Comparison of ENCODE assay signal across 29 mouse cellular contexts in the genomic region with DNA sequence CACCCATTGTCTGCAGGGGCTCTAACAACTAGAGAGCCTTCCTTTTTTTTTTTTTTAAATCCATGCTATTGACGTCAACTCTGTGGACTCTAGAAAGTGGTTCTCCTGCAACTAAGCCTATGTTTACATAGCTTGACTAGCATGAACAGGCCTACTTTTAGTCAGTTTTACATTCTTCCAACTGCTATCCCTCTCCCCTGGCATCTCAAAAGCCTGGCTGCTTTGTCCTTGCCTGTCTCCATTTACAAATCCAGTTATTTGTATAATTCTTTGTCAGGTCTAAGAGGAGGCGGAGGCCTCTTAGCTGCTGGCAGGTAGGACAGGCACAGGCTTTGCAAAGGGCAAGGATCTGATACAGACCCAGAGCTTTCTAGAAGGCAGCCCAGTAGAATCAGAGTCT. TPM values are rescaled to one million over a fixed set of nuclear protein-coding genes. Genes with fewer than 3 reads are reported as not detected.
DNase-seq lines count a peak whose midpoint lies in the region; ATAC-seq and TF ChIP-seq lines count a peak whose summit lies in the region.
"Had no signal": no experiment of that assay in that cellular context is flagged by ENCODE, and none has a peak within 500 bp of the region (broad histone marks: within the 10 kb centered on the region; RNA-seq: fewer than 3 reads in every experiment).

No protein-coding gene starts in this region.

- TF ChIP-seq CTCF in lung, adult 2 months (IDR thresholded peaks at IDR 0.05; ENCODE audit: insufficient read depth, low read length), result no peak
- no peak for TF ChIP-seq CTCF in spleen, adult 2 months (IDR thresholded peaks at IDR 0.05; ENCODE audit: extremely low read depth, insufficient read depth, insufficient read length, insufficient replicate concordance)
- TF ChIP-seq CTCF in left cerebral cortex, adult 2 months (IDR thresholded peaks at IDR 0.05), result no peak

- no peak; the same call in 1 of the 2 replicates for ATAC-seq in embryonic facial prominence, embryonic 12.5 days (ENCODE audit: insufficient number of reproducible peaks, insufficient read depth, low FRiP score, low TSS enrichment)
- no peak for ATAC-seq in lung, embryonic 15.5 days (ENCODE audit: borderline replicate concordance, extremely low read depth, low FRiP score, low TSS enrichment)
- ATAC-seq: liver, embryonic 12.5 days; liver, postnatal 0 days had no signal

- H3K9ac ChIP-seq in embryonic facial prominence, embryonic 12.5 days, result no peak overlapping the region
- no peak overlapping the region for H3K9ac ChIP-seq in lung, embryonic 15.5 days
- H3K9ac ChIP-seq: forebrain, embryonic 12.5 days; forebrain, postnatal 0 days; intestine, embryonic 15.5 days; liver, embryonic 12.5 days; liver, postnatal 0 days; neural tube, embryonic 13.5 days had no signal

- no peak overlapping the region for H3K4me2 ChIP-seq in embryonic facial prominence, embryonic 12.5 days (replicated peaks)
- no peak overlapping the region for H3K4me2 ChIP-seq in lung, embryonic 15.5 days
- H3K4me2 ChIP-seq: forebrain, embryonic 12.5 days; intestine, embryonic 15.5 days; liver, embryonic 12.5 days; neural tube, embryonic 13.5 days had no signal

- no peak for TF ChIP-seq POLR2A in lung, adult 2 months (IDR thresholded peaks at IDR 0.05; ENCODE audit: borderline replicate concordance, extremely low read depth, low read depth, low read length)
- TF ChIP-seq POLR2A in spleen, adult 2 months (IDR thresholded peaks at IDR 0.05; ENCODE audit: low read depth, low read length), result no peak

- intact Hi-C loops in left cerebral cortex, adult 2 months (cut with DNase I), result no loop called here

- 59% methylated on average over 2 of the region's 2 CpGs for WGBS in embryonic facial prominence, embryonic 12.5 days
- 65% methylated on average over 2 of the region's 2 CpGs for WGBS in embryonic facial prominence, embryonic 10.5 days
- WGBS in lung, embryonic 15.5 days, result 49% methylated on average over 2 of the region's 2 CpGs
- WGBS in lung, adult 2 months, result 72% methylated on average over 2 of the region's 2 CpGs
- WGBS in spleen, adult 2 months, result 90% methylated on average over 2 of the region's 2 CpGs

- no peak overlapping the region for H3K4me3 ChIP-seq in embryonic facial prominence, embryonic 12.5 days
- no peak overlapping the region for H3K4me3 ChIP-seq in embryonic facial prominence, embryonic 10.5 days
- no peak overlapping the region for H3K4me3 ChIP-seq in lung, embryonic 15.5 days
- H3K4me3 ChIP-seq in lung, adult 2 months (replicated peaks; ENCODE audit: extremely low read depth, low read depth, low read length), result no peak overlapping the region
- H3K4me3 ChIP-seq in spleen, adult 2 months (ENCODE audit: extremely low read depth, insufficient read depth, insufficient read length), result peak overlapping the region; percentile 4; the same call in 1 of the 2 replicates
- no peak overlapping the region for H3K4me3 ChIP-seq in left cerebral cortex, adult 2 months
- H3K4me3 ChIP-seq: forebrain, embryonic 12.5 days; hindbrain, embryonic 10.5 days; intestine, embryonic 15.5 days; layer of hippocampus, adult 2 months; liver, embryonic 12.5 days; neural tube, embryonic 13.5 days had no signal

- no peak for DNase-seq in embryonic facial prominence, embryonic 10.5 days (ENCODE audit: low spot score)
- DNase-seq in lung, adult 2 months, result no peak
- DNase-seq in spleen, adult 2 months (ENCODE audit: low read depth in 1 of 2, low spot score in 2 of 2), result no peak
- DNase-seq in spleen, adult 18-20 months, result no peak
- DNase-seq in cerebellum, adult 9-11 months, result no peak
- DNase-seq in left cerebral cortex, adult 2 months (ENCODE audit: extremely low spot score in 1 of 2, low spot score in 2 of 2), result no peak
- DNase-seq: adrenal gland, adult 8-10 months; liver, postnatal 0 days; right cerebral cortex, postnatal 4 days; thymus, adult 2 months; thymus, postnatal 36 days had no signal

- H3K9me3 ChIP-seq in embryonic facial prominence, embryonic 12.5 days, result no peaks in the 10 kb centered on the region
- no peaks in the 10 kb centered on the region for H3K9me3 ChIP-seq in embryonic facial prominence, embryonic 10.5 days
- H3K9me3 ChIP-seq in lung, embryonic 15.5 days, result no peaks in the 10 kb centered on the region
- H3K9me3 ChIP-seq: forebrain, embryonic 12.5 days; hindbrain, embryonic 10.5 days; intestine, embryonic 15.5 days; liver, embryonic 12.5 days; neural tube, embryonic 13.5 days had no signal

- peak overlapping the region; percentile 19; the same call in 1 of the 2 replicates for H3K27ac ChIP-seq in embryonic facial prominence, embryonic 12.5 days
- no peak overlapping the region for H3K27ac ChIP-seq in embryonic facial prominence, embryonic 10.5 days (replicated peaks)
- H3K27ac ChIP-seq in lung, embryonic 15.5 days, result peak overlapping the region; percentile 74
- peak overlapping the region; percentile 25; the same call in 1 of the 2 replicates for H3K27ac ChIP-seq in spleen, adult 2 months (ENCODE audit: insufficient read depth, low read length)
- no peak overlapping the region for H3K27ac ChIP-seq in left cerebral cortex, adult 2 months
- H3K27ac ChIP-seq: forebrain, embryonic 12.5 days; hindbrain, embryonic 10.5 days; hindbrain, postnatal 0 days; intestine, embryonic 15.5 days; layer of hippocampus, adult 2 months; liver, embryonic 12.5 days; neural tube, embryonic 13.5 days had no signal

- no peaks in the 10 kb centered on the region for H3K36me3 ChIP-seq in embryonic facial prominence, embryonic 12.5 days
- no peaks in the 10 kb centered on the region for H3K36me3 ChIP-seq in embryonic facial prominence, embryonic 10.5 days (replicated peaks)
- no peaks in the 10 kb centered on the region for H3K36me3 ChIP-seq in lung, embryonic 15.5 days
- H3K36me3 ChIP-seq in spleen, adult 2 months (ENCODE audit: control insufficient read depth, insufficient read depth, low read length), result no peaks in the 10 kb centered on the region
- H3K36me3 ChIP-seq: forebrain, embryonic 12.5 days; hindbrain, embryonic 10.5 days; intestine, embryonic 15.5 days; liver, embryonic 12.5 days; neural tube, embryonic 13.5 days had no signal

- H3K4me1 ChIP-seq in embryonic facial prominence, embryonic 12.5 days, result 0 out of 2 replicates have a peak, but pooled peaks cover 3% of the 10 kb centered on the region
- H3K4me1 ChIP-seq in embryonic facial prominence, embryonic 10.5 days, result peaks cover 26% of the 10 kb centered on the region
- peaks cover 22% of the 10 kb centered on the region for H3K4me1 ChIP-seq in lung, embryonic 15.5 days
- H3K4me1 ChIP-seq in lung, adult 2 months (ENCODE audit: control insufficient read depth, insufficient read depth, low read length), result no peaks in the 10 kb centered on the region
- no peaks in the 10 kb centered on the region; the same call in 1 of the 2 replicates for H3K4me1 ChIP-seq in spleen, adult 2 months (ENCODE audit: control insufficient read depth, insufficient read depth, insufficient read length)
- H3K4me1 ChIP-seq: liver, embryonic 12.5 days had no signal

- no peaks in the 10 kb centered on the region for H3K27me3 ChIP-seq in embryonic facial prominence, embryonic 12.5 days
- no peaks in the 10 kb centered on the region for H3K27me3 ChIP-seq in embryonic facial prominence, embryonic 10.5 days (replicated peaks; ENCODE audit: low read depth, poor library complexity, severe bottlenecking)
- H3K27me3 ChIP-seq in lung, embryonic 15.5 days, result no peaks in the 10 kb centered on the region
- no peaks in the 10 kb centered on the region for H3K27me3 ChIP-seq in spleen, adult 2 months (ENCODE audit: control insufficient read depth, insufficient read depth, low read length)
- H3K27me3 ChIP-seq: CH12.LX; forebrain, embryonic 12.5 days; intestine, embryonic 15.5 days; liver, embryonic 12.5 days; neural tube, embryonic 13.5 days had no signal

RNA-seq across cellular contexts. Expression of gene Dapl1, which starts 0.6 kb away (rescaled TPM):
- 13.9 and 16.9 TPM in 2 replicates for polyA plus RNA-seq in embryonic facial prominence, embryonic 12.5 days (2016; fragmentation: Nextera tagmentation; extraction: Ambion mirVana)
- polyA plus RNA-seq in embryonic facial prominence, embryonic 10.5 days (2016; fragmentation: Nextera tagmentation; extraction: Ambion mirVana), result 8.5 and 11.3 TPM in 2 replicates
- polyA plus RNA-seq in lung, embryonic 15.5 days (2015; fragmentation: Nextera tagmentation; extraction: Ambion mirVana), result 4.3 and 4.6 TPM in 2 replicates
- 0.25 and 2.7 TPM in 2 replicates for polyA plus RNA-seq in lung, adult 2 months (2012; rRNA removed)
- polyA plus RNA-seq in spleen, adult 2 months (2012; rRNA removed), result 2.7 and 3.4 TPM in 2 replicates
- 1 to 10 TPM; 1.4 to 1.8 TPM for total RNA-seq in left cerebral cortex, adult 2 months (2021)
- total RNA-seq: adrenal gland, adult 8-10 months; CH12.LX; ES-E14; gastrocnemius, adult 8-10 months; gastrocnemius, postnatal 4 days; heart, adult 8-10 months; heart, postnatal 14 days; hindbrain, postnatal 0 days; layer of hippocampus, adult 2 months; layer of hippocampus, postnatal 14 days had no signal
- polyA plus RNA-seq: C2C12; liver, embryonic 12.5 days; liver, postnatal 0 days; neural tube, embryonic 13.5 days had no signal

Comparison
In these comparisons a context has a peak if more than half of its experiments do, and no peak if none do; other contexts are left out.
1. H3K27ac ChIP-seq: peak in embryonic facial prominence, embryonic 12.5 days (single experiment), lung, embryonic 15.5 days (single experiment) and spleen, adult 2 months (single experiment); none in embryonic facial prominence, embryonic 10.5 days (single experiment) and left cerebral cortex, adult 2 months (single experiment).